Mouse (Mus musculus) ES-CJ7 (cell line): ENCODE results near the gene Gm20219.

Experiments
- DNase-seq: peaks from one replicate; pipeline ENCODE4 v3.0.0; 2011; ENCODE audit warnings: low read depth, low spot score

Gm20219 gene

GRCm38 (mm10) chr17:56552781-56553363 lies 1.3 kb downstream of the Gm20219 start:
- DNase-seq = peak; percentile 89

- no peak for DNase-seq
Observed at GRCm38 (mm10) chr17:56551841-56552581, 2.2 kb downstream of the Gm20219 start.

- no peak for DNase-seq
Observed at GRCm38 (mm10) chr17:56550784-56551475, 3.3 kb downstream of the Gm20219 start.

- no peak for DNase-seq
Observed at GRCm38 (mm10) chr17:56548605-56549105, 5.5 kb downstream of the Gm20219 start.

GRCm38 (mm10) chr17:56547846-56548604 lies 6.2 kb downstream of the Gm20219 start:
- peak; percentile 44 for DNase-seq

- DNase-seq = no peak
Observed at GRCm38 (mm10) chr17:56547116-56547845, 6.9 kb downstream of the Gm20219 start.

GRCm38 (mm10) chr17:56546576-56546975 lies 7.6 kb downstream of the Gm20219 start:
- DNase-seq = no peak

GRCm38 (mm10) chr17:56545945-56546344 lies 8.2 kb downstream of the Gm20219 start:
- no peak for DNase-seq

GRCm38 (mm10) chr17:56544699-56545387 lies 9.3 kb downstream of the Gm20219 start:
- DNase-seq = no peak

GRCm38 (mm10) chr17:56543684-56544224 lies 10.4 kb downstream of the Gm20219 start:
- no peak for DNase-seq

- no peak for DNase-seq
Observed at GRCm38 (mm10) chr17:56542736-56543135, 11.5 kb downstream of the Gm20219 start.

GRCm38 (mm10) chr17:56540562-56540975 lies 13.6 kb downstream of the Gm20219 start:
- DNase-seq = peak; percentile 88

- DNase-seq = no peak
Observed at GRCm38 (mm10) chr17:56537912-56538311, 16.3 kb downstream of the Gm20219 start.

GRCm38 (mm10) chr17:56536874-56537273 lies 17.3 kb downstream of the Gm20219 start:
- no peak for DNase-seq

GRCm38 (mm10) chr17:56536192-56536591 lies 18.0 kb downstream of the Gm20219 start:
- DNase-seq = no peak

- DNase-seq = no peak
Observed at GRCm38 (mm10) chr17:56524943-56525342, 29.2 kb downstream of the Gm20219 start.

- DNase-seq = no peak
Observed at GRCm38 (mm10) chr17:56522744-56523143, 31.4 kb downstream of the Gm20219 start.

GRCm38 (mm10) chr17:56515690-56516410 lies 38.3 kb downstream of the Gm20219 start:
- peak; percentile 59 for DNase-seq

- no peak for DNase-seq
Observed at GRCm38 (mm10) chr17:56514916-56515315, 39.3 kb downstream of the Gm20219 start.
